20 mouse cellular contexts compared by ENCODE assay signal in the genomic region with DNA sequence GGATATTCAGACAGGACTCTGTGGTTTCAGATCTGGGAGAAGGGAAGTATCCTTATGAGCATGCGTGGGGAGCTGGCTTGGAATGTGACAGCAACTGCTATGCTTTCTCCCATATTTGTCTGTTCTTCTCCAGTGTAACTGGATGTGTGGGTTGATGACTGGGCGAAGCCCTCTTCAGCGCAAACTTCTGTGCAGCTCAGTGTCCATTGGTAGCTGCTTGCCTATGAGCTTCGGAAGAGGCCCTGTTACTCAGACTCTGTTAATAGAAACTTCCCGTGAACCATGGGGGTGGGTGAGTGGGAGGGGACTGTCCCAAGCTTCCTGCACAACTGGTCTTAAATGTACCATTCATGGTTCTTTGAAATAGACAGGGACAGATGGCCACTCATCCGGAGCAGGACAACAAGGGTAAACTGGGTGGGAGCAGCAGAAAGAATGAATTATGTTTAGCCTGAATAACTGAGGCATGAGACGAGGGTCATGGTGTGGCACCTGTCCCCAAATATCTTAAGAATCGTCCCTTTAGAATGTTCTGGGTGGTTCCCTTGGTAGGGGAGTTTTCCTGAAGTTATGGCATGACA.
DNase-seq lines count a peak whose midpoint lies in the region; ATAC-seq and TF ChIP-seq lines count a peak whose summit lies in the region.
"Had no signal": no experiment of that assay in that cellular context is flagged by ENCODE, and none has a peak within 500 bp of the region (broad histone marks: within the 10 kb centered on the region; RNA-seq: fewer than 3 reads in every experiment).

No protein-coding gene starts in this region.

- H3K4me2 ChIP-seq in lung, postnatal 0 days (replicated peaks; ENCODE audit: low read depth, low read length), result no peak overlapping the region
- H3K4me2 ChIP-seq in myocyte (ENCODE audit: low read depth), result peak overlapping the region; percentile 72
- H3K4me2 ChIP-seq: embryonic facial prominence, embryonic 13.5 days; forebrain, embryonic 13.5 days; heart, embryonic 11.5 days; hindbrain, embryonic 14.5 days had no signal

- no peak for TF ChIP-seq EP300 in lung, postnatal 0 days (IDR thresholded peaks at IDR 0.05)

- 0 out of 2 replicates have a peak, but pooled peaks have one; percentile 21 for ATAC-seq in lung, postnatal 0 days
- ATAC-seq in activated CD4-positive, CD25-positive, alpha-beta regulatory T cell, adult 4 months, result peak; percentile 48
- ATAC-seq: forebrain, embryonic 13.5 days; forebrain, postnatal 0 days had no signal

- H3K4me3 ChIP-seq in lung, postnatal 0 days (ENCODE audit: low read depth, low read length), result no peak overlapping the region
- H3K4me3 ChIP-seq in myocyte, result no peak overlapping the region
- H3K4me3 ChIP-seq: embryonic facial prominence, embryonic 13.5 days; forebrain, embryonic 13.5 days; heart, adult 2 months; hindbrain, embryonic 10.5 days had no signal

- H3K4me1 ChIP-seq in lung, postnatal 0 days (ENCODE audit: insufficient read depth, low read depth, low read length), result peaks cover 4% of the 10 kb centered on the region; the same call in 1 of the 2 replicates

- peak; percentile 33 for TF ChIP-seq POLR2A in myocyte (IDR thresholded peaks at IDR 0.05; ENCODE audit: insufficient read length, low read depth)

- H3K9ac ChIP-seq in lung, postnatal 0 days (replicated peaks; ENCODE audit: low read depth), result no peak overlapping the region
- H3K9ac ChIP-seq: embryonic facial prominence, embryonic 13.5 days; forebrain, embryonic 13.5 days; forebrain, postnatal 0 days; hindbrain, embryonic 14.5 days had no signal

- H3K9me3 ChIP-seq in lung, postnatal 0 days (ENCODE audit: low read length), result no peaks in the 10 kb centered on the region
- H3K9me3 ChIP-seq: embryonic facial prominence, embryonic 13.5 days; forebrain, embryonic 13.5 days; G1E; hindbrain, embryonic 10.5 days had no signal

- H3K79me2 ChIP-seq in myocyte (ENCODE audit: control insufficient read depth, insufficient read depth), result no peaks in the 10 kb centered on the region

- TF ChIP-seq CTCF in lung, postnatal 0 days (IDR thresholded peaks at IDR 0.05), result no peak

- intact Hi-C loops in left cerebral cortex, postnatal 36 days (cut with DNase I), result loop anchor here (5.0 kb wide), 2 partner anchors 237 to 392 kb away; partner anchors contain the start of gene Cradd

- H3K36me3 ChIP-seq in lung, postnatal 0 days (ENCODE audit: insufficient read depth, low read length), result no peaks in the 10 kb centered on the region
- no peaks in the 10 kb centered on the region for H3K36me3 ChIP-seq in myocyte (ENCODE audit: control insufficient read depth, insufficient read depth)
- H3K36me3 ChIP-seq: embryonic facial prominence, embryonic 13.5 days; G1E; hindbrain, embryonic 10.5 days had no signal

- no peak overlapping the region for H3K27ac ChIP-seq in lung, postnatal 0 days (ENCODE audit: low read length)
- H3K27ac ChIP-seq: embryonic facial prominence, embryonic 13.5 days; forebrain, embryonic 13.5 days; heart, adult 2 months; hindbrain, embryonic 10.5 days; hindbrain, embryonic 14.5 days had no signal

- no peak for DNase-seq in lung, postnatal 0 days (ENCODE audit: low spot score)
- DNase-seq in lung, postnatal 10 days, result no peak
- peak; percentile 44 for DNase-seq in CD4-positive, CD25-positive, alpha-beta regulatory T cell, adult 2 months (ENCODE audit: low read depth, low spot score)
- DNase-seq in left cerebral cortex, postnatal 36 days (ENCODE audit: low spot score in 2 of 2), result no peak
- no peak for DNase-seq in adrenal gland, postnatal 36 days
- DNase-seq in gastrocnemius, postnatal 10 days, result no peak
- DNase-seq: adrenal gland, postnatal 10 days; cerebellum, adult 18-20 months; cerebellum, adult 9-11 months; cerebellum, postnatal 36 days; forebrain, postnatal 0 days; heart, adult 2 months had no signal

- WGBS in lung, postnatal 0 days, result 69% methylated on average over 8 of the region's 8 CpGs

- H3K27me3 ChIP-seq in lung, postnatal 0 days (replicated peaks; ENCODE audit: insufficient read depth, low read length), result no peaks in the 10 kb centered on the region
- no peaks in the 10 kb centered on the region for H3K27me3 ChIP-seq in myocyte (ENCODE audit: control insufficient read depth, insufficient read depth, insufficient read length)
- H3K27me3 ChIP-seq: forebrain, embryonic 13.5 days had no signal

- no peak overlapping the region for H3ac ChIP-seq in myocyte (ENCODE audit: control insufficient read depth, insufficient read length)

TF ChIP-seq in myocyte, 11 proteins besides CTCF, POLR2A, EP300 and RAD21:
- TF ChIP-seq E2F4 (IDR thresholded peaks at IDR 0.05; ENCODE audit: insufficient read depth) (no peak), MYOG (IDR thresholded peaks at IDR 0.05; ENCODE audit: control insufficient read depth in 1 of 3, insufficient read depth in 1 of 3, insufficient read length in 2 of 3, low read depth in 2 of 3) (peak in 1 of 3 experiments; percentile 26), SRF (IDR thresholded peaks at IDR 0.05; ENCODE audit: control insufficient read depth, insufficient read length, low read depth) (peak; percentile 82), TCF12 (IDR thresholded peaks at IDR 0.05; ENCODE audit: insufficient read depth, poor library complexity, severe bottlenecking) (peak; percentile 80), MYOD1 (IDR thresholded peaks at IDR 0.05; ENCODE audit: control insufficient read depth in 1 of 3, insufficient read length in 2 of 3, low read depth in 2 of 3) (peak; percentile 81 to 93 (median 88)), MAX (IDR thresholded peaks at IDR 0.05; ENCODE audit: low read depth) (no peak), TCF3 (IDR thresholded peaks at IDR 0.05; ENCODE audit: insufficient read length, low read depth) (peak; percentile 28)
TF ChIP-seq in myocyte: peak in this region for 5.
